Mouse (Mus musculus) neural tube, embryonic 11.5 days (tissue): ENCODE measurements at regions not wholly inside any gene's neighbourhood (a gene's known extent, or its start where the extent isn't known, plus 50 kb on each side); places are given as distances from the start of the nearest gene placed in this dataset.

Experiments used
- ATAC-seq: fragments of 200-750 bp; cut with Nextera tagmentation; 2 replicates; pipeline ENCODE4 v1.8.0; 2017; ENCODE audit warnings: moderate number of reproducible peaks, mild to moderate bottlenecking, moderate TSS enrichment, moderate library complexity; ENCODE audit not compliant: insufficient read depth, low FRiP score, low TSS enrichment
- DNase-seq: peaks from one replicate; pipeline ENCODE4 v3.0.0-alpha.2; 2015; ENCODE audit warnings: low spot score
- H3K27ac ChIP-seq: fragments of 300-500 bp; sonication (generic); 2 replicates; pipeline ENCODE4 v1.5.1; 2014; ENCODE audit warnings: low read depth, mild to moderate bottlenecking, low read length
- H3K27me3 ChIP-seq: fragments of 300-500 bp; sonication (generic); 2 replicates; pipeline ENCODE4 v1.6.1; 2014; ENCODE audit warnings: mild to moderate bottlenecking, low read length, mixed read lengths; ENCODE audit not compliant: control insufficient read depth, insufficient read depth
- H3K36me3 ChIP-seq: fragments of 300-500 bp; sonication (generic); 2 replicates; pipeline ENCODE4 v1.6.1; 2014; ENCODE audit warnings: mild to moderate bottlenecking, low read length, moderate library complexity, mixed read lengths; ENCODE audit not compliant: control insufficient read depth, insufficient read depth
- H3K4me1 ChIP-seq: fragments of 300-500 bp; sonication (generic); 2 replicates; pipeline ENCODE4 v1.6.1; 2014; ENCODE audit warnings: low read length, mixed read lengths; ENCODE audit not compliant: control insufficient read depth, insufficient read depth
- H3K4me2 ChIP-seq: fragments of 300-500 bp; sonication (generic); 2 replicates; pipeline ENCODE4 v1.6.1; 2014; ENCODE audit warnings: low read depth, mild to moderate bottlenecking, moderate library complexity
- H3K4me3 ChIP-seq: fragments of 300-500 bp; sonication (generic); 2 replicates; pipeline ENCODE4 v1.5.1; 2014; ENCODE audit warnings: low read depth, low read length
- H3K9ac ChIP-seq: fragments of 300-500 bp; sonication (generic); 2 replicates; pipeline ENCODE4 v1.6.1; 2014; ENCODE audit warnings: mild to moderate bottlenecking, low read length
- H3K9me3 ChIP-seq: fragments of 300-500 bp; sonication (generic); 2 replicates; pipeline ENCODE4 v1.6.1; 2016; ENCODE audit warnings: low read length; ENCODE audit not compliant: control insufficient read depth
- WGBS: fragments of 180-500 bp; shearing (Covaris S2); extraction: QIAGEN DNeasy Blood & Tissue Kit; methylation state at CpG from one replicate; pipeline ENCODE4 v1.1.7; 2014; 5-methylcytosine and 5-hydroxymethylcytosine counted together

DNA sequence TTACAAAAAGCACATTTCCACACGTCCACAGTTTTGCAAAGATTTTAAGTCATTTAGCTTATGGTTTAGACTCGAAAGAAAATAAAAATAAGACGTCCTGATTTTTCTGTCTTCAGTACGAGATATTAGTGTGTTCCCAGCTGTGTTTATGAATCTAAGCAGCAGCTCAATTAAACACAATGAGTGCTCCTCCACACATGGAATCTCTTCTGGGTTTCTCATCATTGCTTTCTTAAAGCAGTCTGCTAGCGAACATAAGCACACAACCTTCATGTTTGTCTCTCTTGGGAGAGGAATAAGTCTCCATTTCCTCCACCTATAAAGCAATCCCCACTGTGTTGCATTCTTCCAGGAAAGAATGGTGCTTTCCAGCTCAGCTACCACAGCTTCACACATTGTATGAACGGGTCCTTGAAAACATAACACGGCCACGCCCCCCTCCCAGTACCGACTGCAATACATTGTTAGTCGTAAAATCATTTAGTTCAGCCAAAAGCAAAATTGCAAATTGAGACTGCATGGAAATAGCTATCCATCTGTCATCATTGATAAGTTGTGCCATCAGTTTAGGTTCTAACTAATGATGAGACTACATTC is 75.4 kb upstream of the Rap2b start:
- no peaks in the 10 kb centered on the region for H3K4me1 ChIP-seq
- H3K4me3 ChIP-seq: no peak overlapping the region
- no peaks in the 10 kb centered on the region for H3K27me3 ChIP-seq
- no peak overlapping the region for H3K9ac ChIP-seq
- DNase-seq: no peak
- no peak for ATAC-seq
- no peaks in the 10 kb centered on the region for H3K36me3 ChIP-seq
- H3K4me2 ChIP-seq: no peak overlapping the region
- 63% methylated on average over 10 of the region's 10 CpGs for WGBS
- no peaks in the 10 kb centered on the region for H3K9me3 ChIP-seq
- H3K27ac ChIP-seq: no peak overlapping the region

DNA sequence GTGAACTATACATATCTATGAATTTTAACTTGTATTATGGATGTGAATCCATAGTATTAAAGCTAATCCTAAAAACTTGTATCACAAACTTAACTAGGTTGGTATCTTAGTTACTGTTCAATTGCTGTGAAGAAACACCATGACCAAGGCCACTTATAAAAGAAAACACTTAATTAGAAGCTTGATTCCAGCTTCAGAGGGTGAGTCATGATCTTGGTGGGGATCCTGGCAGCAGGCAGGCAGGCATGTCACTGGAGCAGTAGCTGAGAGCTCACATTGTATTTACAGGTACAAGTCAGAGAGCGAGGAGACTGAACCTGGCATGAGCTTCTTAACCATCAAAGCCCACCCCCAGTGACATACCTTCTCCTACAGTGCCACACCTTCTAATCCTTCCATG is 73.2 kb upstream of the Rap2b start:
- WGBS: 96% methylated on average over 1 of the region's 1 CpGs
- H3K27ac ChIP-seq: no peak overlapping the region
- H3K4me2 ChIP-seq: no peak overlapping the region
- no peak overlapping the region for H3K4me3 ChIP-seq
- DNase-seq (no peak), ATAC-seq (no peak)
- no peak overlapping the region for H3K9ac ChIP-seq
- H3K4me1 ChIP-seq: no peaks in the 10 kb centered on the region
- no peaks in the 10 kb centered on the region for H3K9me3 ChIP-seq
- no peaks in the 10 kb centered on the region for H3K27me3 ChIP-seq
- H3K36me3 ChIP-seq: no peaks in the 10 kb centered on the region

DNA sequence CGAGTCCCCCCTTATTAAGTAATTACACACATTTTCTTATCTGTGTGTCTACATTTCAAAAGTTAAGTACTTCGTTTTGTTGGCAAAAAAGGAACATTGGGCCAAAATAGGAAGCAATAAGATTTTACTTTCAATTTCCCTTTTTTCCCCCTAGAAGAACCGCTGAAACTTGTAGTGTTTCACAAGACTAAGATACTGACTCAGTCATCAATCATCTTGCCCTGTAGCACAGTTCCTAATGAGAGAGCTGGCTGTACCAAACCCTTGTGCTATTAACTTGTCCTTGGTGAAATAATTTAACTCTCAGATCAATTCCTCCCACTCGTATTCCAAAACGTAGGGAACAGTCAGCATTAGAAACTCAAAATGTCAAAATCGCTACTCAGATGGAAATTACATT is 66.6 kb upstream of the Rap2b start:
- DNase-seq (no peak), ATAC-seq (no peak)
- Histone ChIP-seq H3K9me3 (no peaks in the 10 kb centered on the region), H3K27me3 (no peaks in the 10 kb centered on the region), H3K4me3 (no peak overlapping the region), H3K9ac (no peak overlapping the region), H3K4me1 (no peaks in the 10 kb centered on the region), H3K4me2 (no peak overlapping the region), H3K36me3 (no peaks in the 10 kb centered on the region), H3K27ac (no peak overlapping the region)
- 89% methylated on average over 6 of the region's 6 CpGs for WGBS

GRCm38 (mm10) chr3:61297290-61297689 is 64.1 kb upstream of the Rap2b start:
- Histone ChIP-seq H3K27me3 (no peaks in the 10 kb centered on the region), H3K4me3 (no peak overlapping the region), H3K9me3 (no peaks in the 10 kb centered on the region), H3K4me2 (no peak overlapping the region), H3K4me1 (no peaks in the 10 kb centered on the region), H3K27ac (no peak overlapping the region), H3K9ac (no peak overlapping the region), H3K36me3 (no peaks in the 10 kb centered on the region)
- 70% methylated on average over 3 of the region's 3 CpGs for WGBS
- DNase-seq (no peak), ATAC-seq (no peak)

GRCm38 (mm10) chr3:61302214-61302613 is 59.2 kb upstream of the Rap2b start:
- 90% methylated on average over 3 of the region's 3 CpGs for WGBS
- ATAC-seq (no peak), DNase-seq (no peak)
- H3K4me1 ChIP-seq: no peaks in the 10 kb centered on the region
- no peaks in the 10 kb centered on the region for H3K9me3 ChIP-seq
- no peak overlapping the region for H3K4me2 ChIP-seq
- H3K9ac ChIP-seq: no peak overlapping the region
- no peaks in the 10 kb centered on the region for H3K36me3 ChIP-seq
- no peaks in the 10 kb centered on the region for H3K27me3 ChIP-seq
- H3K27ac ChIP-seq: no peak overlapping the region
- H3K4me3 ChIP-seq: no peak overlapping the region

DNA sequence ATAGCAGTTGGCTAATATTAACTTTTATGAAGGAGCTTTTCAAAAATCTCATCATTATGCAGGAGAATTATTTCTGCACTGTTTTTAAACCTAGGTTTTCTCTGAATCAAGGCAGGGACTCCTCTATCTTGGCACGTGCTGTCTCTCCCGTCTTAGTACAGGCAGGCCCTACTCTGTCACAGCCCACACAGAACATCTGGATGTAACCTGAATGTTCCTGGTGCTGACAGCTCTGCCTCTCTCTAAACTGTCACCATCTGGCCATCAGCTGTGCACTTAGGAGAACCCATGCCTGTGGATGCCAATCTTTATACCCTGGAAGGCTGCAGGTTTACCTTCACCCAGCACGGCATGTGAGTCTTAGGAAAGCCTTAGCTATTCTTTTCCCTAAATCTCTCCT is 58.0 kb upstream of the Rap2b start:
- DNase-seq: no peak
- Histone ChIP-seq H3K27ac (no peak overlapping the region), H3K9me3 (no peaks in the 10 kb centered on the region), H3K27me3 (no peaks in the 10 kb centered on the region), H3K4me1 (no peaks in the 10 kb centered on the region), H3K36me3 (no peaks in the 10 kb centered on the region), H3K4me2 (no peak overlapping the region), H3K9ac (no peak overlapping the region), H3K4me3 (no peak overlapping the region)
- no peak for ATAC-seq
- 70% methylated on average over 3 of the region's 3 CpGs for WGBS

- ATAC-seq: no peak
- whole genome bisulfite sequencing: 50% methylated on average over 2 of the region's 2 CpGs
- no peak overlapping the region for H3K4me3 ChIP-seq
- no peak overlapping the region for H3K9ac ChIP-seq
- H3K27me3 ChIP-seq: no peaks in the 10 kb centered on the region
- H3K9me3 ChIP-seq: no peaks in the 10 kb centered on the region
- no peaks in the 10 kb centered on the region for H3K36me3 ChIP-seq
- H3K27ac ChIP-seq: no peak overlapping the region
- DNase-seq: no peak
- H3K4me1 ChIP-seq: no peaks in the 10 kb centered on the region
- H3K4me2 ChIP-seq: no peak overlapping the region
Measured at GRCm38 (mm10) chr3:61306306-61306705, 55.1 kb upstream of the Rap2b start.

GRCm38 (mm10) chr3:61308764-61309163 is 52.7 kb upstream of the Rap2b start:
- Histone ChIP-seq H3K9me3 (no peaks in the 10 kb centered on the region), H3K4me1 (no peaks in the 10 kb centered on the region), H3K27ac (no peak overlapping the region), H3K4me2 (no peak overlapping the region), H3K36me3 (no peaks in the 10 kb centered on the region), H3K9ac (no peak overlapping the region), H3K27me3 (no peaks in the 10 kb centered on the region), H3K4me3 (no peak overlapping the region)
- 90% methylated on average over 2 of the region's 2 CpGs for WGBS
- no peak for ATAC-seq
- DNase-seq: no peak

- Histone ChIP-seq H3K4me3 (no peak overlapping the region), H3K4me2 (no peak overlapping the region), H3K36me3 (no peaks in the 10 kb centered on the region), H3K4me1 (no peaks in the 10 kb centered on the region), H3K27ac (no peak overlapping the region), H3K27me3 (no peaks in the 10 kb centered on the region), H3K9me3 (no peaks in the 10 kb centered on the region), H3K9ac (no peak overlapping the region)
- ATAC-seq (no peak), DNase-seq (no peak)
- WGBS: 81% methylated on average over 1 of the region's 1 CpGs
Measured at GRCm38 (mm10) chr3:61309197-61309596, 52.2 kb upstream of the Rap2b start.
